Mouse (Mus musculus) cerebellum, adult 2 months (tissue): Measurements from ENCODE around the gene Enpp4.

ENCODE experiments used
- CTCF ChIP-seq: fragments of 200-500 bp; IDR thresholded peaks from 2 replicates; pipeline ENCODE4 v1.5.1; 2011; ENCODE audit warnings: low read depth, mild to moderate bottlenecking, control low read depth, low read length, moderate library complexity, borderline replicate concordance; ENCODE audit not compliant: insufficient read depth
- POLR2A ChIP-seq: fragments of 200-500 bp; IDR thresholded peaks from 2 replicates; pipeline ENCODE4 v1.6.1; 2011; ENCODE audit warnings: low read length, control low read depth, borderline replicate concordance; ENCODE audit not compliant: insufficient read depth

- TF ChIP-seq CTCF: no peak
- TF ChIP-seq POLR2A: no peak
Measured at GRCm38 (mm10) chr17:44071680-44072079, 33.9 kb downstream of the Enpp4 start.
